Mouse (Mus musculus) ovary, postnatal 36 days (tissue): ENCODE measurements at regions not wholly inside any gene's neighbourhood (a gene's known extent, or its start where the extent isn't known, plus 50 kb on each side); places are given as distances from the start of the nearest gene placed in this dataset.

Experiments used
- DNase-seq: peaks from one replicate; pipeline ENCODE4 v3.0.0; 2022; ENCODE audit warnings: low spot score, mixed read lengths

- no peak for DNase-seq
Measured at GRCm38 (mm10) chr1:151119566-151119965, 62.8 kb upstream of the Gm47985 start.

- no peak for DNase-seq
Measured at GRCm38 (mm10) chr1:151121686-151122085, 60.7 kb upstream of the Gm47985 start.

GRCm38 (mm10) chr1:151123964-151124363 is 58.4 kb upstream of the Gm47985 start:
- DNase-seq = no peak

- no peak for DNase-seq
Measured at GRCm38 (mm10) chr1:151125028-151125659, 57.2 kb upstream of the Gm47985 start.

GRCm38 (mm10) chr1:151125764-151126485 is 56.4 kb upstream of the Gm47985 start:
- DNase-seq = no peak

- no peak for DNase-seq
Measured at GRCm38 (mm10) chr1:151126756-151127155, 55.6 kb upstream of the Gm47985 start.

- DNase-seq = no peak
Measured at GRCm38 (mm10) chr1:151128005-151128404, 54.3 kb upstream of the Gm47985 start.

GRCm38 (mm10) chr1:151128955-151129354 is 53.4 kb upstream of the Gm47985 start:
- no peak for DNase-seq

GRCm38 (mm10) chr1:151130036-151130435 is 52.3 kb upstream of the Gm47985 start:
- no peak for DNase-seq

GRCm38 (mm10) chr1:151130845-151131626 is 51.3 kb upstream of the Gm47985 start:
- DNase-seq = no peak

- DNase-seq = no peak
Measured at GRCm38 (mm10) chr1:151131627-151132284, 50.6 kb upstream of the Gm47985 start.
